Comparison of ENCODE assay signal across 23 mouse cellular contexts in genomic region chr10:34307070-34307469, GRCm38 (mm10). TPM values are rescaled to one million over a fixed set of nuclear protein-coding genes. Genes with fewer than 3 reads are reported as not detected.
DNase-seq lines count a peak whose midpoint lies in the region; ATAC-seq and TF ChIP-seq lines count a peak whose summit lies in the region.
"Had no signal": no experiment of that assay in that cellular context is flagged by ENCODE, and none has a peak within 500 bp of the region (broad histone marks: within the 10 kb centered on the region; RNA-seq: fewer than 3 reads in every experiment).

No protein-coding gene starts in this region.

- CTCF ChIA-PET in Patski (lab: Charles Lee): interaction anchor here (1.1 kb wide), 1 partner anchor 19 kb away, joined by 3 read pairs; no protein-coding TSS in a partner anchor

- in situ Hi-C loops in Patski (cut with MboI; ENCODE audit: low pct_unique_long_range_greater_than_20kb): no loop called here

- no peaks in the 10 kb centered on the region for H3K27me3 ChIP-seq in Patski
- H3K27me3 ChIP-seq in intestine, embryonic 15.5 days (replicated peaks): no peaks in the 10 kb centered on the region
- H3K27me3 ChIP-seq: embryonic facial prominence, embryonic 15.5 days; forebrain, embryonic 15.5 days; heart, embryonic 12.5 days had no signal

- POLR2A ChIA-PET in Patski (lab: Charles Lee): no interaction called here

- no peak for TF ChIP-seq CTCF in Patski (IDR thresholded peaks at IDR 0.05)

- no peak overlapping the region for H3K4me3 ChIP-seq in intestine, embryonic 15.5 days (replicated peaks)
- H3K4me3 ChIP-seq: embryonic facial prominence, embryonic 15.5 days; erythroblast, embryonic 14.5 days; forebrain, embryonic 15.5 days; heart, embryonic 12.5 days; hindbrain, embryonic 10.5 days had no signal

- H3K4me1 ChIP-seq in intestine, embryonic 15.5 days (replicated peaks): no peaks in the 10 kb centered on the region
- H3K4me1 ChIP-seq: embryonic facial prominence, embryonic 15.5 days; hindbrain, embryonic 10.5 days had no signal

- H3K9me3 ChIP-seq in intestine, embryonic 15.5 days: no peaks in the 10 kb centered on the region
- H3K9me3 ChIP-seq: embryonic facial prominence, embryonic 15.5 days; forebrain, embryonic 15.5 days; G1E; heart, embryonic 12.5 days; hindbrain, embryonic 10.5 days had no signal

- H3K4me2 ChIP-seq in intestine, embryonic 15.5 days (replicated peaks): no peak overlapping the region
- H3K4me2 ChIP-seq: embryonic facial prominence, embryonic 15.5 days; forebrain, embryonic 15.5 days; heart, embryonic 12.5 days; hindbrain, embryonic 14.5 days had no signal

- H3K36me3 ChIP-seq in intestine, embryonic 15.5 days: no peaks in the 10 kb centered on the region
- H3K36me3 ChIP-seq: embryonic facial prominence, embryonic 15.5 days; hindbrain, embryonic 10.5 days had no signal

- no peak overlapping the region for H3K9ac ChIP-seq in intestine, embryonic 15.5 days
- H3K9ac ChIP-seq: embryonic facial prominence, embryonic 15.5 days; forebrain, embryonic 15.5 days; heart, embryonic 12.5 days; hindbrain, embryonic 14.5 days had no signal

- DNase-seq in frontal cortex, postnatal 36 days (ENCODE audit: low spot score in 2 of 2): no peak
- DNase-seq in Patski (ENCODE audit: low read depth, low spot score): no peak
- peak; percentile 40 for DNase-seq in fibroblast of lung, adult 2 months (ENCODE audit: low read depth)
- no peak for DNase-seq in urinary bladder, adult 2 months (ENCODE audit: low spot score)
- no peak for DNase-seq in kidney, postnatal 36 days
- DNase-seq: adrenal gland, adult 8-10 months; adrenal gland, postnatal 36 days; cerebellum, adult 11-12 months; cerebellum, adult 9-10 months; cerebellum, postnatal 36 days; embryo, embryonic 11 days; gastrocnemius, postnatal 14 days had no signal

- H3K27ac ChIP-seq in intestine, embryonic 15.5 days: no peak overlapping the region
- H3K27ac ChIP-seq: embryonic facial prominence, embryonic 15.5 days; forebrain, embryonic 15.5 days; hindbrain, embryonic 10.5 days; hindbrain, embryonic 14.5 days had no signal

- ATAC-seq in frontal cortex, adult (ENCODE audit: low TSS enrichment): peak; percentile 62
- ATAC-seq in Patski: peak; percentile 60
- 0 out of 2 replicates have a peak, but pooled peaks have one; percentile 20 for ATAC-seq in megakaryocyte progenitor cell, adult 5-6 weeks (replicated peaks; ENCODE audit: poor library complexity)
- no peak for ATAC-seq in intestine, embryonic 15.5 days
- ATAC-seq: forebrain, embryonic 15.5 days; intestine, embryonic 16.5 days had no signal

RNA-seq across cellular contexts. Expression of gene Tspyl4, which starts 9.8 kb away (rescaled TPM):
- 11.5 TPM for polyA plus RNA-seq in Patski (2021)
- total RNA-seq in megakaryocyte progenitor cell, adult 5-6 weeks (2015): 3.2 and 3.6 TPM in 2 replicates
- 1.0 and 1.8 TPM in 2 replicates for total RNA-seq in megakaryocyte progenitor cell, adult 5-6 weeks (2017)
- polyA plus RNA-seq in urinary bladder, adult 2 months (2012; rRNA removed): 11.1 and 15.2 TPM in 2 replicates
- polyA plus RNA-seq in intestine, embryonic 15.5 days (2015; fragmentation: Nextera tagmentation; extraction: Ambion mirVana): 14.2 and 18.8 TPM in 2 replicates
- polyA plus RNA-seq: erythroblast, embryonic 14.5 days had no signal

RNA-seq across cellular contexts. Expression of gene Tspyl1, which starts 25.1 kb away (rescaled TPM):
- polyA plus RNA-seq in Patski (2021): 50.8 TPM
- 29.5 and 34.2 TPM in 2 replicates for total RNA-seq in megakaryocyte progenitor cell, adult 5-6 weeks (2015)
- 36.7 and 36.9 TPM in 2 replicates for total RNA-seq in megakaryocyte progenitor cell, adult 5-6 weeks (2017)
- polyA plus RNA-seq in urinary bladder, adult 2 months (2012; rRNA removed): 52.8 and 58.2 TPM in 2 replicates
- polyA plus RNA-seq in intestine, embryonic 15.5 days (2015; fragmentation: Nextera tagmentation; extraction: Ambion mirVana): 62.2 and 67.2 TPM in 2 replicates
